In the genomic region with DNA sequence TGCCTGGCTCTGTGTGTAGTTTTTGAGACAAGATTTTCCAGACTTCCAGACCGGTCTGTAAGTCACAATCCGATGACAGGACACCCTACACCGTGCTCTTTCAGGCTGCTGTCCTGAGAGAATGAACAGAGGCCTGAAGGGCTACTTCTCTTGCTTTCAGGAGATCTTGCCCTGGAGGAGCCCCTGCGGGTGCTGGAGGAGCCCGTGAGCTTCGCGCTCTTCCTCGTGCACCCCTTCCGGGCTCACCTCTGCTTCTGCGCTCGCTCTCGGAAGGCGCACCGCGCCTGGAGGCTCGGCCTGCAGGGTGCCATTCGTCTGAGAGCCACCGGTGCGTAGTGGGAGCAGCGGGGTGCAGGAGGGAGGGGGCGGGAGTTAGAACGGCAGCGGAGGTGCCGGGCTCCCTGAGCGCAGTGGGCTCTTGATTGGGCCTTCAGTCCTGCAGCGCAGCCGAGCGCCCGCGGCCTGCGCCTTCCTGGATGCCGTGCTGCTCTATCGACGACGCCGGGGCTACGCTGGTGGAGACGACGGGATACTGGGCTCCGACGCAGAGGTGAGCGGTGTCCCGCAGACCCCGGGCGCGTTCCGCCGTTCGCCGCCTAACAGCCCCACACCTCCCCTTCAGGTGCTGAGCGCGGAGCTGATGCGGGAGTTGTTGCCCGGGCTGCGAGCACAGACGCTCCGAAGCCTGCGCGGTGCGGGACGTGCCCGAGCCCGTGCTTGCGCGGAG, we compare ENCODE assay signal across 8 mouse cellular contexts. TPM values are rescaled to one million over a fixed set of nuclear protein-coding genes. Genes with fewer than 3 reads are reported as not detected.
DNase-seq lines count a peak whose midpoint lies in the region; ATAC-seq lines count a peak whose summit lies in the region.

No protein-coding gene starts in this region.

- 3% methylated on average over 64 of the region's 65 CpGs for WGBS in heart, embryonic 14.5 days
- WGBS in hindbrain, embryonic 12.5 days: 2% methylated on average over 65 of the region's 65 CpGs
- WGBS in midbrain, embryonic 11.5 days: 3% methylated on average over 64 of the region's 65 CpGs

- H3K4me3 ChIP-seq in heart, embryonic 14.5 days (ENCODE audit: control insufficient read depth in 1 of 2, insufficient read depth in 1 of 2, low read depth in 1 of 2, low read length in 2 of 2): peak overlapping the region; percentile 16 to 33
- peak overlapping the region; percentile 36 for H3K4me3 ChIP-seq in hindbrain, embryonic 12.5 days
- H3K4me3 ChIP-seq in midbrain, embryonic 11.5 days (ENCODE audit: low read depth, low read length): peak overlapping the region; percentile 20; the same call in 1 of the 2 replicates

- H3K27me3 ChIP-seq in heart, embryonic 14.5 days (ENCODE audit: control insufficient read depth, insufficient read depth, low read length): peaks cover 35% of the 10 kb centered on the region
- peaks cover 52% of the 10 kb centered on the region for H3K27me3 ChIP-seq in hindbrain, embryonic 12.5 days
- H3K27me3 ChIP-seq in midbrain, embryonic 11.5 days (ENCODE audit: control insufficient read depth, insufficient read depth, low read length): peaks cover 34% of the 10 kb centered on the region

- no peaks in the 10 kb centered on the region for H3K36me3 ChIP-seq in heart, embryonic 14.5 days (ENCODE audit: control insufficient read depth, insufficient read depth, low read length)
- H3K36me3 ChIP-seq in hindbrain, embryonic 12.5 days: peaks cover 3% of the 10 kb centered on the region; the same call in 1 of the 2 replicates
- H3K36me3 ChIP-seq in midbrain, embryonic 11.5 days (ENCODE audit: control insufficient read depth, insufficient read depth, low read length): no peaks in the 10 kb centered on the region

- no peak for DNase-seq in heart, adult 9 months (ENCODE audit: low spot score in 2 of 2)
- peak; percentile 90 for DNase-seq in midbrain, embryonic 11.5 days (ENCODE audit: low spot score, missing footprints)
- peak; percentile 12 for DNase-seq in yolk sac, embryonic 10.5 days (ENCODE audit: low spot score)
- DNase-seq in right cerebral cortex, postnatal 25 days: no peak
- DNase-seq in c-Kit-positive CD71-positive TER-119-positive erythroid progenitor cells, embryonic 14.5 days (ENCODE audit: low spot score): no peak

- peaks cover 9 to 12% of the 10 kb centered on the region in 2 experiments; a peak in 3 of 4 replicates for H3K4me1 ChIP-seq in heart, embryonic 14.5 days (ENCODE audit: control insufficient read depth in 2 of 2, insufficient read depth in 2 of 2, low read length in 2 of 2)
- peaks cover 14% of the 10 kb centered on the region for H3K4me1 ChIP-seq in hindbrain, embryonic 12.5 days
- peaks cover 13% of the 10 kb centered on the region for H3K4me1 ChIP-seq in midbrain, embryonic 11.5 days (ENCODE audit: control insufficient read depth, insufficient read depth, low read length)

- peak; percentile 8; the same call in 1 of the 2 replicates for ATAC-seq in heart, embryonic 14.5 days (ENCODE audit: insufficient number of reproducible peaks, insufficient read depth, low FRiP score, low read depth)
- ATAC-seq in activated CD4-positive, CD25-positive, alpha-beta regulatory T cell, adult 4 months: peak; percentile 32
- peak; percentile 30 for ATAC-seq in hindbrain, embryonic 12.5 days (ENCODE audit: low FRiP score)
- no peak; the same call in 1 of the 2 replicates for ATAC-seq in midbrain, embryonic 11.5 days (ENCODE audit: low FRiP score)

- peak overlapping the region; percentile 65 for H3K4me2 ChIP-seq in heart, embryonic 14.5 days (ENCODE audit: low read length)
- peak overlapping the region; percentile 56 for H3K4me2 ChIP-seq in hindbrain, embryonic 12.5 days (replicated peaks)
- H3K4me2 ChIP-seq in midbrain, embryonic 11.5 days: peak overlapping the region; percentile 38

- H3K9ac ChIP-seq in heart, embryonic 14.5 days (ENCODE audit: low read length): 0 out of 2 replicates have a peak overlapping the region, but pooled peaks have one; percentile 1
- peak overlapping the region; percentile 47 for H3K9ac ChIP-seq in hindbrain, embryonic 12.5 days
- no peak overlapping the region for H3K9ac ChIP-seq in midbrain, embryonic 11.5 days (ENCODE audit: low read length)

- no peaks in the 10 kb centered on the region for H3K9me3 ChIP-seq in heart, embryonic 14.5 days (ENCODE audit: control insufficient read depth, low read length)
- no peaks in the 10 kb centered on the region for H3K9me3 ChIP-seq in hindbrain, embryonic 12.5 days (replicated peaks)
- H3K9me3 ChIP-seq in midbrain, embryonic 11.5 days (ENCODE audit: control insufficient read depth, low read length): no peaks in the 10 kb centered on the region

- H3K27ac ChIP-seq in heart, embryonic 14.5 days (replicated peaks in 1 of 2; ENCODE audit: control insufficient read depth in 1 of 2, insufficient read depth in 1 of 2, low read depth in 2 of 2, low read length in 2 of 2): no peak overlapping the region
- no peak overlapping the region for H3K27ac ChIP-seq in hindbrain, embryonic 12.5 days
- H3K27ac ChIP-seq in midbrain, embryonic 11.5 days (ENCODE audit: low read depth, low read length): no peak overlapping the region

RNA-seq across cellular contexts. Expression of a gene that starts 4.7 kb away (rescaled TPM):
- polyA plus RNA-seq in heart, embryonic 14.5 days (2014; fragmentation: Nextera tagmentation; extraction: Ambion mirVana): 1.4 and 1.5 TPM in 2 replicates
- 1 to 10 TPM; 1.9 to 3.9 TPM for polyA plus RNA-seq in activated CD4-positive, CD25-positive, alpha-beta regulatory T cell, adult 4 months (2017; shearing (Covaris generic))
- polyA plus RNA-seq in hindbrain, embryonic 12.5 days (2016; fragmentation: Nextera tagmentation; extraction: Ambion mirVana): 5.3 and 6.3 TPM in 2 replicates
- 3.2 and 3.6 TPM in 2 replicates for polyA plus RNA-seq in midbrain, embryonic 11.5 days (2014; fragmentation: Nextera tagmentation; extraction: Ambion mirVana)

RNA-seq across cellular contexts. Expression of a gene that starts 8.7 kb away (rescaled TPM):
- 58.1 and 61.6 TPM in 2 replicates for polyA plus RNA-seq in heart, embryonic 14.5 days (2014; fragmentation: Nextera tagmentation; extraction: Ambion mirVana)
- polyA plus RNA-seq in activated CD4-positive, CD25-positive, alpha-beta regulatory T cell, adult 4 months (2017; shearing (Covaris generic)): 10 to 100 TPM; 10.5 to 11.4 TPM
- polyA plus RNA-seq in hindbrain, embryonic 12.5 days (2016; fragmentation: Nextera tagmentation; extraction: Ambion mirVana): 63.7 and 65.9 TPM in 2 replicates
- polyA plus RNA-seq in midbrain, embryonic 11.5 days (2014; fragmentation: Nextera tagmentation; extraction: Ambion mirVana): 39.5 and 42.8 TPM in 2 replicates

RNA-seq across cellular contexts. Expression of a gene that starts 10.1 kb away (rescaled TPM):
- 199 and 201 TPM in 2 replicates for polyA plus RNA-seq in heart, embryonic 14.5 days (2014; fragmentation: Nextera tagmentation; extraction: Ambion mirVana)
- 10 to 100 TPM; 77.4 to 87.4 TPM for polyA plus RNA-seq in activated CD4-positive, CD25-positive, alpha-beta regulatory T cell, adult 4 months (2017; shearing (Covaris generic))
- polyA plus RNA-seq in hindbrain, embryonic 12.5 days (2016; fragmentation: Nextera tagmentation; extraction: Ambion mirVana): 197 and 202 TPM in 2 replicates
- polyA plus RNA-seq in midbrain, embryonic 11.5 days (2014; fragmentation: Nextera tagmentation; extraction: Ambion mirVana): 224 and 234 TPM in 2 replicates

RNA-seq across cellular contexts. Expression of a gene that starts 33.4 kb away (rescaled TPM):
- polyA plus RNA-seq in heart, embryonic 14.5 days (2014; fragmentation: Nextera tagmentation; extraction: Ambion mirVana): 14.6 and 15.3 TPM in 2 replicates
- polyA plus RNA-seq in activated CD4-positive, CD25-positive, alpha-beta regulatory T cell, adult 4 months (2017; shearing (Covaris generic)): 1 to 10 TPM; 4.4 to 8.9 TPM
- 51.3 and 54.8 TPM in 2 replicates for polyA plus RNA-seq in hindbrain, embryonic 12.5 days (2016; fragmentation: Nextera tagmentation; extraction: Ambion mirVana)
- 8.6 and 12.4 TPM in 2 replicates for polyA plus RNA-seq in midbrain, embryonic 11.5 days (2014; fragmentation: Nextera tagmentation; extraction: Ambion mirVana)

RNA-seq across cellular contexts. Expression of a gene that starts 35.7 kb away (rescaled TPM):
- polyA plus RNA-seq in heart, embryonic 14.5 days (2014; fragmentation: Nextera tagmentation; extraction: Ambion mirVana): not detected in 2 replicates
- under 1 TPM in 1 of 2 experiments, not detected in 1; 0.15 TPM for polyA plus RNA-seq in activated CD4-positive, CD25-positive, alpha-beta regulatory T cell, adult 4 months (2017; shearing (Covaris generic))
- polyA plus RNA-seq in hindbrain, embryonic 12.5 days (2016; fragmentation: Nextera tagmentation; extraction: Ambion mirVana): not detected in 2 replicates
- not detected in 2 replicates for polyA plus RNA-seq in midbrain, embryonic 11.5 days (2014; fragmentation: Nextera tagmentation; extraction: Ambion mirVana)

Comparison
In these comparisons a context has a peak if more than half of its experiments do, and no peak if none do; other contexts are left out.
1. DNase-seq: peak in midbrain, embryonic 11.5 days (single experiment) and yolk sac, embryonic 10.5 days (single experiment); none in heart, adult 9 months (0 of 2), right cerebral cortex, postnatal 25 days (single experiment) and c-Kit-positive CD71-positive TER-119-positive erythroid progenitor cells, embryonic 14.5 days (single experiment).
2. Peak in every context shown above with its lines, with median percentiles within 50 percentile points of each other: H3K4me2 ChIP-seq and H3K4me3 ChIP-seq.